Mouse (Mus musculus) bone marrow, adult 2 months (tissue): Measurements from ENCODE around the gene Ttc30a2. TPM values are rescaled to one million over a fixed set of nuclear protein-coding genes. Genes with fewer than 3 reads are reported as not detected.
A peak's percentile ranks its signal among the peaks of the same experiment; 100 is the strongest.

Source experiments
- H3K27ac ChIP-seq: fragments of 200-500 bp; 2 replicates; pipeline ENCODE4 v1.5.1; 2012; ENCODE audit warnings: low read depth, mild to moderate bottlenecking, control low read depth, inconsistent platforms, low read length; ENCODE audit not compliant: control insufficient read depth, poor library complexity, insufficient read depth
- H3K4me1 ChIP-seq: fragments of 200-500 bp; 2 replicates; pipeline ENCODE4 v1.6.1; 2011; ENCODE audit warnings: low read length; ENCODE audit not compliant: control insufficient read depth, insufficient read depth
- H3K4me3 ChIP-seq: fragments of 200-500 bp; replicated peaks from 2 replicates; pipeline ENCODE3; 2011; ENCODE audit warnings: mild to moderate bottlenecking, low read depth, low read length, control low read depth; ENCODE audit not compliant: control insufficient read depth
- CTCF ChIP-seq: fragments of 200-500 bp; IDR thresholded peaks from 2 replicates; pipeline ENCODE4 v1.5.1; 2011; ENCODE audit warnings: low read length, control low read depth; ENCODE audit not compliant: control insufficient read depth, insufficient read depth
- POLR2A ChIP-seq: fragments of 200-500 bp; IDR thresholded peaks from 2 replicates; pipeline ENCODE4 v1.6.1; 2011; ENCODE audit warnings: low read depth, mild to moderate bottlenecking, control low read depth, low read length, borderline replicate concordance; ENCODE audit not compliant: control insufficient read depth
- WGBS: fragments of 180-500 bp; shearing (Covaris S2); methylation state at CpG from one replicate; pipeline ENCODE4 v1.1.7; 2018; 5-methylcytosine and 5-hydroxymethylcytosine counted together
- polyA plus RNA-seq: library from polyadenylated mRNA; stranded (reverse); fragments of >200 nt; gene quantifications from 2 replicates; pipeline ENCODE4 v1.2.4, GENCODE M21; 2011; ENCODE audit warnings: low replicate concordance; ENCODE audit not compliant: missing spikeins, insufficient read depth, insufficient read length

Gene Ttc30a2
- polyA plus RNA-seq, 1 experiment: not detected

DNA sequence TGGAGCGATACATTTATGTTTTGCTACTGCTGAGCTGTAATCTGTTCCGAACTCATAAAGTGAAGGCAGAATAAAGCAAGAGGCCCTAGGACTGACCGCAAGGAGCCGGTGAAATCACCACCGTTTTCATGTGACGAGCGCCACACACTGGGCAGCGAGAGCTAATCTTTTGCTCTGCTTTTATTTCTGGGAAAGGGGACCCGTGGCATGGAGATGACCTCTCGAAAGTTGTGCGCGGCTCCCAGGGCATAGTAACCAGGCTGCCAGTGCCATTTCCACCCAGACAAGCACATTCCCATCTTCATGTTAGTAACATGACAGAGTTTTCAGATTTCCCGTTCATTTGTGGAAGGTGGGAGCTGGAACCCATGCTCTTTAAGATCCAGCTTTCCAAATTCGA is 13.5 kb downstream of the Ttc30a2 start:
- Histone ChIP-seq H3K27ac (no peak overlapping the region), H3K4me3 (no peak overlapping the region), H3K4me1 (no peaks in the 10 kb centered on the region)
- WGBS: 9% methylated on average over 14 of the region's 14 CpGs
- TF ChIP-seq POLR2A: no peak
- TF ChIP-seq CTCF: peak; percentile 49; the same call in 1 of the 2 replicates

GRCm38 (mm10) chr2:75964051-75964450 is 13.9 kb downstream of the Ttc30a2 start:
- Histone ChIP-seq H3K4me1 (no peaks in the 10 kb centered on the region), H3K4me3 (no peak overlapping the region), H3K27ac (no peak overlapping the region)
- TF ChIP-seq CTCF (no peak), POLR2A (no peak)
- 42% methylated on average over 5 of the region's 5 CpGs for WGBS

DNA sequence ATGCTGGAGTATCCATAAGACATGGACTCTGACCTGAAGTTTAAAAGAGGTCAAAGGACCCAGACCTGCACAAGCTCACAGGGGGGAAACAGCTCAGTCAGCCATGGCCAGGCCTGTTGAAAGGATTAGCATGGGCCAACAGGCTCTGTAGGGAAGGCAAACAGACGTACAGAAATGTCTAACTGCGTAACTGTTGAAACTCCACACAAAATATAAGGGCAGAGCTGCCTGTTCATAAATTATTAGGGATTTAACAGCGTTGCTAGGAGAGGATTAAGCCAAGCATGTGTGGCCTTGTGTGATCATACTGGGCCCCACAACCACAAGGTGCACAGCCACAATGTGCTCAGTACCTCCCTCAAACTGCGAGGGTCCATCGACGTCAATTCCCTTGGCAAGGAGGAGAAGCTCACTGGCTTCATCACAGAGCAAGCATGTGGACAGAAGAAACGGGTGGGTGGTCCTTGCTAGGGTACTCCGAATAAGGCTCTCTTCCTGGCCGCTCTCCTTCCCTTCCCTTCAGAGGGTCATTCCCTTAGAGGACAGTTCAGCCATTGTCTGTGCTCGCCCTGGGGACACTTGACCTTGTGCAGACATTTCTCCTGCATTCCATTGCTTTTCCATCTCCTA is 14.6 kb downstream of the Ttc30a2 start:
- Histone ChIP-seq H3K27ac (no peak overlapping the region), H3K4me3 (no peak overlapping the region), H3K4me1 (no peaks in the 10 kb centered on the region)
- WGBS: 81% methylated on average over 10 of the region's 10 CpGs
- TF ChIP-seq POLR2A (no peak), CTCF (no peak)

DNA sequence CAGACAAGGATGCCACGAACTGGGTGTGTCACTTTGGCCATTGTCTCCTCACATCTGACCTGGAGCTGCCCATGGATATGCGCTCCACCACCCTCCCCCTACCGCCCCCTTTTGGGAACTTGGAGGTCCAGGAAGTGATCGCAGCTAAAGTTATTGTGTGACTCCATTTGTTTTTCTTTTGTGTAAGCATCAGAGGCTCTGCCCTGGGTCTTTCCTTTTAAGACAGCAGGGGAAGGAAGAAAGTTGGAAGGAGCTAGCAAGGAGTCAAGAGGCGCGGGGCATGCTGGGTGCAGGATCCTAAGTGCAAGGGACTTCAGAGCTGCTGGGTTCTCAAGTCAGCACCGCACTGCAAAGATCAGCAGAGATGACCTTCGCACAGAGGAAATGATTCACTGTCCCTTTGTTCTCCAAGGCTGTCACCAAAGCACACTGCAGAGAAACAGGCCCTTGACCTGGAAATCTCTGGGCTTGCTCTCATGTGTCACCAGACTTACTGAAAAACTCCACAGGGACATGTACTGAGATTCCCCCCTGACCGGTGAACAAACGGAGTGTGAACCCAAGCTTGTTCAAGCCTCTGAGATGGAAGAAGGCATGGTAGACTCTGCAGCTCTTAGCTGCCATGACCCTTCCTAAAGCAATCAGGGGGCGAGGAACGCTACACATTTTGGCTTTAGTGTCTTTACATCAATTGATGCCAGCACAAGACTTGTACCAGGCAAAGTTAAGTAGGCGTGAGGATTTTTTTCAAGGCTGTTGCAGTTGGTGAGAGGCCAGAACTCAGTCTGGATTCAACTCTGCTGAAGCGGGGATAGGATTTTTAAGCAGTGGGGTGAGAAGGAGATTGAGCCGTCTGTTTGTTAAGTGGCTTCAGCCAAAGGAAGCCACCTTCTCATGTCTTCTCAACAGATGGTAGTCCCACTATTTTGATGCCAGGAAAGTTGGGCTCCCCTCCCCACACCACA is 17.3 kb downstream of the Ttc30a2 start:
- no peak overlapping the region for H3K4me3 ChIP-seq
- no peak overlapping the region for H3K27ac ChIP-seq
- 83% methylated on average over 15 of the region's 15 CpGs for WGBS
- no peak for TF ChIP-seq POLR2A
- TF ChIP-seq CTCF: no peak
- H3K4me1 ChIP-seq: no peaks in the 10 kb centered on the region

- Histone ChIP-seq H3K27ac (no peak overlapping the region), H3K4me3 (no peak overlapping the region), H3K4me1 (no peaks in the 10 kb centered on the region)
- no peak for TF ChIP-seq POLR2A
- TF ChIP-seq CTCF: no peak
- WGBS: 78% methylated on average over 15 of the region's 15 CpGs
Observed at GRCm38 (mm10) chr2:75959850-75960365, 18.1 kb downstream of the Ttc30a2 start.

GRCm38 (mm10) chr2:75959183-75959849 is 18.7 kb downstream of the Ttc30a2 start:
- 58% methylated on average over 18 of the region's 18 CpGs for WGBS

DNA sequence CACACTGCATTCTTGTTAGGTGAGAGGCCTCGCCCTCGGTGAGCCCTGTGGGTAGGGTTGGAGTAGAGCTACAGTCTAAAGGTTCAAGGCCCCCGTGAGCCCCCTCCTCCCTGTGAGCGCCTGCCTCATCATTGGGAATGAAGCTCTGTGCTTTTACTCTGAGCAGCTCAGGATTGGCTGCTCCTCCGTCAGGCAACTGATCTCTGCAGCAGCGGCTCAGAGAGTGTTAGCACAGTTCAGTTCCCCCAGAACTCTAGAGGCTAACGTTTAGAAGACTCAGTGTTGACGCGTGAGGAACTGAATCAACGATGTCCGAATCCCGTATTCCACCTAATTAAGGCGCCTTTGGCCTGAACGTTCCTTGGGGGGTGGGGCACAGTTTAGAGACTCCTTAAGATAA is 22.3 kb downstream of the Ttc30a2 start:
- no peaks in the 10 kb centered on the region for H3K4me1 ChIP-seq
- 80% methylated on average over 14 of the region's 14 CpGs for WGBS
- H3K4me3 ChIP-seq: no peak overlapping the region
- H3K27ac ChIP-seq: no peak overlapping the region
- TF ChIP-seq CTCF (no peak), POLR2A (no peak)

More at GRCm38 (mm10) chr2:75959183-75959849, 18.7 kb downstream of the Ttc30a2 start:
- no peak for TF ChIP-seq CTCF
- TF ChIP-seq POLR2A: no peak
- H3K4me1 ChIP-seq: no peaks in the 10 kb centered on the region
- no peak overlapping the region for H3K4me3 ChIP-seq
- H3K27ac ChIP-seq: no peak overlapping the region

- 88% methylated on average over 5 of the region's 5 CpGs for WGBS
- H3K27ac ChIP-seq: no peak overlapping the region
- H3K4me3 ChIP-seq: no peak overlapping the region
- H3K4me1 ChIP-seq: no peaks in the 10 kb centered on the region
- TF ChIP-seq CTCF (no peak), POLR2A (no peak)
Observed at GRCm38 (mm10) chr2:75953320-75953719, 24.6 kb downstream of the Ttc30a2 start.
